Mouse (Mus musculus) MEL (cell line): Measurements from ENCODE around the gene Exoc4. TPM values are rescaled to one million over a fixed set of nuclear protein-coding genes. Genes with fewer than 3 reads are reported as not detected.

Source experiments
- DNase-seq: peaks from one replicate; pipeline ENCODE4 v3.0.0; 2011; ENCODE audit warnings: low read depth, low spot score
- H3K27ac ChIP-seq: 2 replicates; pipeline ENCODE4 v1.5.1; 2012; ENCODE audit warnings: low read depth, mild to moderate bottlenecking, control low read depth, low read length, moderate library complexity; ENCODE audit not compliant: control insufficient read depth
- H3K27me3 ChIP-seq, 2 experiments: fragments of 150-350 bp in 1 of 2; sonication (generic) in 1 of 2; 2 replicates each; pipeline ENCODE4 v1.6.1; 2012; ENCODE audit warnings: low read length in 2 of 2, mild to moderate bottlenecking in 2 of 2, improper control_type of control experiment in 1 of 2, moderate library complexity in 1 of 2; ENCODE audit not compliant: insufficient read depth in 2 of 2, control insufficient read depth in 1 of 2
- H3K36me3 ChIP-seq, 2 experiments: 2 replicates each; pipeline ENCODE4 v1.6.1; 2012 to 2014; ENCODE audit warnings: low read length in 2 of 2, improper control_type of control experiment in 1 of 2, inconsistent platforms in 1 of 2, mild to moderate bottlenecking in 1 of 2; ENCODE audit not compliant: insufficient read depth in 2 of 2, control insufficient read depth in 1 of 2
- H3K4me1 ChIP-seq, 2 experiments: fragments of 150-350 bp in 1 of 2; sonication (generic) in 1 of 2; 2 replicates each; pipeline ENCODE4 v1.6.1; 2012; ENCODE audit warnings: low read length in 2 of 2, improper control_type of control experiment in 1 of 2, mild to moderate bottlenecking in 1 of 2; ENCODE audit not compliant: insufficient read depth in 2 of 2, control insufficient read depth in 1 of 2
- H3K4me3 ChIP-seq, 2 experiments: fragments of 150-350 bp in 1 of 2; sonication (generic) in 1 of 2; 2 replicates each; pipeline ENCODE4 v1.5.1; 2012; ENCODE audit warnings: low read depth in 2 of 2, low read length in 2 of 2, mild to moderate bottlenecking in 2 of 2, moderate library complexity in 2 of 2, control low read depth in 1 of 2, improper control_type of control experiment in 1 of 2; ENCODE audit not compliant: control insufficient read depth in 1 of 2, insufficient read depth in 1 of 2
- H3K79me2 ChIP-seq: 2 replicates; pipeline ENCODE4 v1.6.1; 2012; ENCODE audit warnings: mild to moderate bottlenecking, low read length, moderate library complexity; ENCODE audit not compliant: control insufficient read depth, poor library complexity, insufficient read depth
- H3K9ac ChIP-seq: 2 replicates; pipeline ENCODE4 v1.6.1; 2012; ENCODE audit warnings: low read depth, mild to moderate bottlenecking, control low read depth, low read length, moderate library complexity; ENCODE audit not compliant: control insufficient read depth, poor library complexity, severe bottlenecking
- H3K9me3 ChIP-seq: fragments of 150-350 bp; sonication (generic); replicated peaks from 2 replicates; pipeline ENCODE4 v1.6.1; 2012; ENCODE audit warnings: mild to moderate bottlenecking, low read length, improper control_type of control experiment, moderate library complexity; ENCODE audit not compliant: insufficient read depth
- CHD1 ChIP-seq: IDR thresholded peaks from 2 replicates; pipeline ENCODE4 v1.6.1; 2012; ENCODE audit warnings: low read depth, mild to moderate bottlenecking, inconsistent platforms, low read length, improper control_type of control experiment
- CHD2 ChIP-seq: IDR thresholded peaks from 2 replicates; pipeline ENCODE4 v1.6.1; 2011; ENCODE audit warnings: low read length, improper control_type of control experiment
- CTCF ChIP-seq, 3 experiments: IDR thresholded peaks in 2 of 3; conservative IDR thresholded peaks in 1 of 3; 2 replicates each; pipeline ENCODE4 v1.5.1; 2011 to 2012; ENCODE audit warnings: low read length in 3 of 3, low read depth in 2 of 3, mild to moderate bottlenecking in 2 of 3, improper control_type of control experiment in 1 of 3, inconsistent platforms in 1 of 3, mixed read lengths in 1 of 3, moderate library complexity in 1 of 3; ENCODE audit not compliant: control insufficient read depth in 1 of 3, insufficient read depth in 1 of 3, poor library complexity in 1 of 3, severe bottlenecking in 1 of 3
- ETS1 ChIP-seq: IDR thresholded peaks from 2 replicates; pipeline ENCODE4 v1.6.1; 2012; ENCODE audit warnings: low read depth, mild to moderate bottlenecking, inconsistent platforms, low read length, improper control_type of control experiment, moderate library complexity
- GABPA ChIP-seq: IDR thresholded peaks from 2 replicates; pipeline ENCODE4 v1.6.1; 2012; ENCODE audit warnings: low read depth, mild to moderate bottlenecking, inconsistent platforms, low read length, improper control_type of control experiment, moderate library complexity
- GATA1 ChIP-seq: IDR thresholded peaks from 2 replicates; pipeline ENCODE4 v1.6.1; 2011; ENCODE audit warnings: low read depth, low read length, improper control_type of control experiment
- JUND ChIP-seq: IDR thresholded peaks from 2 replicates; pipeline ENCODE4 v1.6.1; 2011; ENCODE audit warnings: low read depth, mild to moderate bottlenecking, improper control_type of control experiment, low read length
- MAX ChIP-seq: IDR thresholded peaks from 2 replicates; pipeline ENCODE4 v1.6.1; 2011; ENCODE audit warnings: low read length, improper control_type of control experiment
- MAZ ChIP-seq: IDR thresholded peaks from 2 replicates; pipeline ENCODE4 v1.6.1; 2012; ENCODE audit warnings: low read depth, mild to moderate bottlenecking, inconsistent platforms, low read length, improper control_type of control experiment
- MXI1 ChIP-seq: IDR thresholded peaks from 2 replicates; pipeline ENCODE4 v1.6.1; 2011; ENCODE audit warnings: mild to moderate bottlenecking, low read depth, low read length, improper control_type of control experiment
- MYC ChIP-seq: IDR thresholded peaks from 2 replicates; pipeline ENCODE4 v1.6.1; 2011; ENCODE audit warnings: low read depth, mild to moderate bottlenecking, low read length, improper control_type of control experiment, moderate library complexity
- NELFE ChIP-seq: IDR thresholded peaks from 2 replicates; pipeline ENCODE4 v1.6.1; 2011; ENCODE audit warnings: low read depth, low read length, improper control_type of control experiment
- NRF1 ChIP-seq: IDR thresholded peaks from 2 replicates; pipeline ENCODE4 v1.6.1; 2014; ENCODE audit warnings: low read depth, mild to moderate bottlenecking, inconsistent platforms, low read length, improper control_type of control experiment, moderate library complexity; ENCODE audit not compliant: poor library complexity, insufficient read depth, severe bottlenecking
- POLR2A ChIP-seq, 2 experiments: IDR thresholded peaks; 2 replicates each; pipeline ENCODE4 v1.6.1; 2011 to 2012; ENCODE audit warnings: low read length in 2 of 2, mild to moderate bottlenecking in 2 of 2, control low read depth in 1 of 2, improper control_type of control experiment in 1 of 2, low read depth in 1 of 2, moderate library complexity in 1 of 2; ENCODE audit not compliant: control insufficient read depth in 1 of 2, insufficient read depth in 1 of 2, poor library complexity in 1 of 2
- RAD21 ChIP-seq: IDR thresholded peaks from 2 replicates; pipeline ENCODE4 v1.6.1; 2011; ENCODE audit warnings: mild to moderate bottlenecking, low read depth, low read length, improper control_type of control experiment
- RCOR1 ChIP-seq: IDR thresholded peaks from 2 replicates; pipeline ENCODE4 v1.6.1; 2012; ENCODE audit warnings: low read depth, mild to moderate bottlenecking, inconsistent platforms, low read length, improper control_type of control experiment
- SIN3A ChIP-seq: IDR thresholded peaks from 2 replicates; pipeline ENCODE4 v1.6.1; 2012; ENCODE audit warnings: low read length, improper control_type of control experiment, inconsistent platforms
- SMC3 ChIP-seq: IDR thresholded peaks from 2 replicates; pipeline ENCODE4 v1.6.1; 2011; ENCODE audit warnings: low read depth, low read length, improper control_type of control experiment
- TAL1 ChIP-seq: IDR thresholded peaks from 2 replicates; pipeline ENCODE4 v1.6.1; 2012; ENCODE audit warnings: mild to moderate bottlenecking, inconsistent platforms, low read length, moderate library complexity, mixed read lengths
- UBTF ChIP-seq: IDR thresholded peaks from 2 replicates; pipeline ENCODE4 v1.6.1; 2012; ENCODE audit warnings: low read depth, mild to moderate bottlenecking, inconsistent platforms, low read length, improper control_type of control experiment, moderate library complexity, borderline replicate concordance; ENCODE audit not compliant: insufficient read depth
- USF2 ChIP-seq, 2 experiments: IDR thresholded peaks; 2 replicates each; pipeline ENCODE4 v1.6.1; 2011 to 2012; ENCODE audit warnings: improper control_type of control experiment in 2 of 2, low read length in 2 of 2, borderline replicate concordance in 1 of 2, inconsistent platforms in 1 of 2, low read depth in 1 of 2, mild to moderate bottlenecking in 1 of 2; ENCODE audit not compliant: insufficient read depth in 1 of 2
- ZMIZ1 ChIP-seq: IDR thresholded peaks from 2 replicates; pipeline ENCODE4 v1.6.1; 2012; ENCODE audit warnings: low read depth, mild to moderate bottlenecking, inconsistent platforms, low read length, improper control_type of control experiment, moderate library complexity
- ZNF384 ChIP-seq: IDR thresholded peaks from 2 replicates; pipeline ENCODE4 v1.6.1; 2012; ENCODE audit warnings: low read depth, mild to moderate bottlenecking, inconsistent platforms, low read length, improper control_type of control experiment
- polyA plus RNA-seq, 2 experiments: library from polyadenylated mRNA; stranded (reverse) in 1 of 2; unstranded in 1 of 2; fragments of >175 nt in 1 of 2; fragments of >200 nt in 1 of 2; gene quantifications; 2 replicates each; pipeline versions ENCODE4 v1.2.1 to v1.2.4; 2012; ENCODE audit warnings: low replicate concordance in 2 of 2, low read depth in 1 of 2; ENCODE audit not compliant: insufficient read length in 2 of 2, insufficient read depth in 1 of 2, missing spikeins in 1 of 2
- total RNA-seq: library from RNA; depleted of rRNA; stranded (reverse); fragments of 300-350 nt; gene quantifications from 2 replicates; pipeline ENCODE4 v1.2.3, GENCODE M21; 2012

Exoc4 gene
- total and polyA plus RNA-seq, 3 experiments, result 16.4 to 22.6 TPM; not detected in 1

DNA sequence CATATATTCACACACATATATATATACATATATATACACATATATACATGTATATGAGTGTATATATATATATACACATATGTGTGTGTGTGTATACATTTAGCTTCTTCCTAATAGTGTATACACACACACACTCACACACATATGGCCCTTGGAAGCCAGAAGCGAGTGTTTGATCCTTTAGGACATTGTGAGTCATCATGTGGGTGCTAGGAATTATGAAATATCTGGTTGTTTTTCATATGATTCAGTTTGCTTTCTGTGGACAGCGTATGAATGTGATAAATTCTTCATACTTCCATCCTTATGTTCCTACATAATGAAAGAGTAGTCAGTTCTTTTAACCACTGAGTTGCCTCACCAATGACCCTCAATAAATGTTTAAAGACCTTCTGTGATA, 473.9 kb downstream of the Exoc4 start:
- TF ChIP-seq USF2 (IDR thresholded peaks at IDR 0.05; ENCODE audit: borderline replicate concordance in 1 of 2, insufficient read depth in 1 of 2, low read depth in 1 of 2, low read length in 2 of 2) (no peak), NELFE (no peak), RAD21 (no peak), ZNF384 (no peak), POLR2A (IDR thresholded peaks at IDR 0.05; ENCODE audit: control insufficient read depth in 1 of 2, insufficient read depth in 1 of 2, low read depth in 1 of 2, low read length in 2 of 2, poor library complexity in 1 of 2) (no peak)
- no peaks in the 10 kb centered on the region for H3K9me3 ChIP-seq
- H3K36me3 ChIP-seq, result no peaks in the 10 kb centered on the region
- no peaks in the 10 kb centered on the region for H3K27me3 ChIP-seq
- no peak overlapping the region for H3K9ac ChIP-seq
- H3K27ac ChIP-seq, result no peak overlapping the region
- H3K79me2 ChIP-seq, result no peaks in the 10 kb centered on the region
- H3K4me1 ChIP-seq, result no peaks in the 10 kb centered on the region
- no peak overlapping the region for H3K4me3 ChIP-seq
- DNase-seq, result no peak

DNA sequence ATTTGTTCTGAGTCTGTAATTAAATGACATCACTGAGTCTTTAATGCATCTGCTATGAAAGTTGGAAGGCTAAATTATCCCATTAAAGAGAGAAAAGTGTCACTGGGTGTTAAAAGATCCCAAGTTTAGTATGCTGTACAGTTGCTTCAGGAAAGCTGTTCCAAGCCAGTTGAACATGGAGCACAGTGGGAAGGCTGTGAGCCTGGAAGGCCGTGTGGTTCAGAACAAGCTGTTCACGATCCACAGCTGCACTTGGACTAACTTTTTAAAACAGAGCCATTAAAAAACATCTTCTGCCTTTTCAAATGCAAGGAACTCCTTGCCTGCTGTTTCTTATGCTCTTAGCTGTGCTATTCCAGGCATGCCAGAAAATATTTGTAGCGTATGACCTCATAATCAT, 475.7 kb downstream of the Exoc4 start:
- no peak overlapping the region for H3K9ac ChIP-seq

DNA sequence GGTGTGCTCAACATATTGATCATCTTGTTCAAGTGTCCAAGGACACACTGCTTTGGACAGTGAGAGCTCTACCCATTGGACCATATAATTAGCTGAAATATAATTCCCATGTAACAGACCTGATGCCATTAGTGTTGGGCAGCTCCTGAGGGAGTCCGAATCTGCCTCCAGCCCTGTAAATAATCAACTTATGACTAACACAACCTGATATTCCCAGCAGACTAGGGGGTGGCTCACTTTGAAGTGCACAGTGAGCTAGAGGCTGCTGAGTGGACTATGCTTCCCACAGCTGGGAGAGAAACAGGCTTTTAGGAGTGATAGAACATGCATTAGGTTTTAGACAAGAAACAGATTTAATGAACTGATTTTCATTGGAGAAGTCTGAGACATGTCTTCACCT, 478.4 kb downstream of the Exoc4 start:
- no peaks in the 10 kb centered on the region for H3K79me2 ChIP-seq
- DNase-seq, result no peak

More for the DNA sequence above, 475.7 kb downstream of the Exoc4 start:
- H3K27me3 ChIP-seq, result no peaks in the 10 kb centered on the region
- DNase-seq, result no peak
- H3K4me1 ChIP-seq, result no peaks in the 10 kb centered on the region
- H3K27ac ChIP-seq, result no peak overlapping the region
- no peaks in the 10 kb centered on the region for H3K36me3 ChIP-seq
- no peaks in the 10 kb centered on the region for H3K9me3 ChIP-seq
- TF ChIP-seq GABPA, result no peak
- no peak for TF ChIP-seq ZNF384
- no peak for TF ChIP-seq TAL1
- no peak for TF ChIP-seq SIN3A
- no peak for TF ChIP-seq ZMIZ1
- no peak for TF ChIP-seq GATA1
- TF ChIP-seq CHD2, result no peak
- TF ChIP-seq JUND, result no peak
- TF ChIP-seq RCOR1, result no peak
- TF ChIP-seq MXI1, result no peak
- TF ChIP-seq NELFE, result no peak
- TF ChIP-seq MYC, result no peak
- no peak for TF ChIP-seq MAZ
- no peak for TF ChIP-seq UBTF
- TF ChIP-seq NRF1, result no peak
- no peak for TF ChIP-seq USF2 (IDR thresholded peaks at IDR 0.05; ENCODE audit: borderline replicate concordance in 1 of 2, insufficient read depth in 1 of 2, low read depth in 1 of 2, low read length in 2 of 2)
- no peak for TF ChIP-seq CTCF (IDR thresholded peaks at IDR 0.05 in 2 of 3, conservative IDR thresholded peaks at IDR 0.05 in 1 of 3; ENCODE audit: control insufficient read depth in 1 of 3, insufficient read depth in 1 of 3, low read depth in 2 of 3, low read length in 3 of 3, poor library complexity in 1 of 3, severe bottlenecking in 1 of 3)
- no peak for TF ChIP-seq SMC3
- no peak for TF ChIP-seq RAD21
- no peak for TF ChIP-seq MAX
- H3K4me3 ChIP-seq, result no peak overlapping the region
- H3K79me2 ChIP-seq, result no peaks in the 10 kb centered on the region

More for the DNA sequence above, 478.4 kb downstream of the Exoc4 start:
- Histone ChIP-seq H3K4me1 (no peaks in the 10 kb centered on the region), H3K9me3 (no peaks in the 10 kb centered on the region), H3K4me3 (no peak overlapping the region), H3K36me3 (no peaks in the 10 kb centered on the region), H3K9ac (no peak overlapping the region)
- no peak for TF ChIP-seq NRF1
- no peak for TF ChIP-seq GATA1
- TF ChIP-seq ETS1, result no peak
- no peak for TF ChIP-seq CHD1
- TF ChIP-seq, all 39 proteins: peak for 0
- Histone ChIP-seq H3K27ac (no peak overlapping the region), H3K27me3 (no peaks in the 10 kb centered on the region)
